Mouse (Mus musculus): ENCODE measurements around the gene Rps2.

DNA sequence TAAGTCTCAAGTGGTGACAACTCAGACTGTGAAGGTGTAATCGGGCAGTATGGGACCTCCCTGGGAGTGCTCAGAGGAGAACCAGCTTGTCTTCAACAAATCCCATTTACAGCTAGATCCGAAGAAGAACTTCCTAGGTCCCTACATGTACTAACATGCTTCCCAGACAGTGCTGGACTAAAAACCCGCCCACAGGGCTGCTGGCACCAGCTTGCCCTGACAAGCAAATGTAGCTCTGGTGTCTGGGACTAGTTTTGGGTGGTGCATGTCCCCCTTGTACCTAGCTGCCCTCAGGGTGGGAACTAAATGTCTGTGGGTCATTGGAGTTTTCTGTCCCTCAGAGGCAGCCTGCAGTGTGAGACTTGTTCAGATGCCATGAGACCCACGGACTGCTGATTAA is 33.6 kb downstream of the Rps2 start:
- TF ChIP-seq CTCF (conservative IDR thresholded peaks at IDR 0.05; ENCODE audit: low read length): no peak
- TF ChIP-seq NANOG (IDR thresholded peaks at IDR 0.05; ENCODE audit: borderline replicate concordance, low read length): no peak

All from E14TG2a.4 (cell line).